Mouse (Mus musculus) midbrain, embryonic 16.5 days (tissue): ENCODE results near the gene Tprg. TPM values are rescaled to one million over a fixed set of nuclear protein-coding genes. Genes with fewer than 3 reads are reported as not detected.

ENCODE experiments used
- ATAC-seq: fragments of 200-750 bp; cut with Nextera tagmentation; 2 replicates; pipeline ENCODE4 v1.8.0; 2017; ENCODE audit warnings: moderate TSS enrichment
- H3K27ac ChIP-seq: fragments of 300-500 bp; sonication (generic); 2 replicates; pipeline ENCODE4 v1.5.1; 2014; ENCODE audit warnings: mild to moderate bottlenecking, low read length, mixed read lengths
- H3K27me3 ChIP-seq: fragments of 300-500 bp; sonication (generic); 2 replicates; pipeline ENCODE4 v1.6.1; 2014; ENCODE audit warnings: low read depth, low read length, mixed read lengths; ENCODE audit not compliant: control insufficient read depth, insufficient read depth
- H3K36me3 ChIP-seq: fragments of 300-500 bp; sonication (generic); 2 replicates; pipeline ENCODE4 v1.6.1; 2014; ENCODE audit warnings: mild to moderate bottlenecking, low read length, moderate library complexity, mixed read lengths; ENCODE audit not compliant: control insufficient read depth, insufficient read depth
- H3K4me1 ChIP-seq: fragments of 300-500 bp; sonication (generic); 2 replicates; pipeline ENCODE4 v1.6.1; 2014; ENCODE audit warnings: mild to moderate bottlenecking, low read length, mixed read lengths; ENCODE audit not compliant: control insufficient read depth, insufficient read depth
- H3K4me2 ChIP-seq: fragments of 300-500 bp; sonication (generic); 2 replicates; pipeline ENCODE4 v1.6.1; 2014; ENCODE audit warnings: mild to moderate bottlenecking, low read length, mixed read lengths
- H3K4me3 ChIP-seq: fragments of 300-500 bp; sonication (generic); 2 replicates; pipeline ENCODE4 v1.5.1; 2014; ENCODE audit warnings: low read depth, mild to moderate bottlenecking, low read length, moderate library complexity, mixed read lengths
- H3K9ac ChIP-seq: fragments of 300-500 bp; sonication (generic); 2 replicates; pipeline ENCODE4 v1.6.1; 2014; ENCODE audit warnings: low read depth, low read length, mixed read lengths
- H3K9me3 ChIP-seq: fragments of 300-500 bp; sonication (generic); replicated peaks from 2 replicates; pipeline ENCODE4 v1.6.1; 2014; ENCODE audit warnings: mild to moderate bottlenecking, low read length, mixed read lengths; ENCODE audit not compliant: control insufficient read depth, poor library complexity, severe bottlenecking
- WGBS: fragments of 180-500 bp; shearing (Covaris S2); extraction: QIAGEN DNeasy Blood & Tissue Kit; methylation state at CpG from one replicate; pipeline ENCODE4 v1.1.7; 2014; 5-methylcytosine and 5-hydroxymethylcytosine counted together
- polyA plus RNA-seq: library from polyadenylated mRNA; unstranded; fragments of >200 nt; fragmentation: Nextera tagmentation; extraction: Ambion mirVana; gene quantifications from 2 replicates; pipeline ENCODE4 v1.2.1, GENCODE M21; 2015

The Tprg gene
- polyA plus RNA-seq: not detected in 2 replicates

- WGBS: 93% methylated on average over 5 of the region's 5 CpGs
- Histone ChIP-seq H3K36me3 (no peaks in the 10 kb centered on the region), H3K9me3 (no peaks in the 10 kb centered on the region), H3K4me2 (no peak within 1 kb of the TSS), H3K27ac (no peak within 1 kb of the TSS), H3K27me3 (no peaks in the 10 kb centered on the region), H3K9ac (no peak within 1 kb of the TSS), H3K4me1 (no peaks in the 10 kb centered on the region), H3K4me3 (no peak within 1 kb of the TSS)
- no peak for ATAC-seq
Measured at GRCm38 (mm10) chr16:25286517-25286916, at the start of gene Tprg. Tprg (plus strand) TSS chr16:25286817.

- H3K27ac ChIP-seq: no peak overlapping the region
- H3K36me3 ChIP-seq: no peaks in the 10 kb centered on the region
- H3K4me1 ChIP-seq: no peaks in the 10 kb centered on the region
- H3K9ac ChIP-seq: no peak overlapping the region
- H3K4me2 ChIP-seq: no peak overlapping the region
- no peak overlapping the region for H3K4me3 ChIP-seq
- no peaks in the 10 kb centered on the region for H3K27me3 ChIP-seq
- no peaks in the 10 kb centered on the region for H3K9me3 ChIP-seq
- WGBS: 86% methylated on average over 11 of the region's 11 CpGs
- no peak for ATAC-seq
Measured at GRCm38 (mm10) chr16:25238274-25239050, 48.2 kb upstream of the Tprg start.

GRCm38 (mm10) chr16:25248889-25249288 lies 37.7 kb upstream of the Tprg start:
- Histone ChIP-seq H3K9ac (no peak overlapping the region), H3K36me3 (no peaks in the 10 kb centered on the region), H3K4me3 (no peak overlapping the region), H3K27me3 (no peaks in the 10 kb centered on the region), H3K9me3 (no peaks in the 10 kb centered on the region), H3K4me2 (no peak overlapping the region), H3K27ac (no peak overlapping the region), H3K4me1 (no peaks in the 10 kb centered on the region; the same call in 1 of the 2 replicates)
- WGBS: 93% methylated on average over 6 of the region's 6 CpGs
- ATAC-seq: no peak

- no peak for ATAC-seq
- WGBS: 89% methylated on average over 6 of the region's 6 CpGs
- no peak overlapping the region for H3K4me2 ChIP-seq
- no peak overlapping the region for H3K27ac ChIP-seq
- H3K9me3 ChIP-seq: no peaks in the 10 kb centered on the region
- no peaks in the 10 kb centered on the region; the same call in 1 of the 2 replicates for H3K4me1 ChIP-seq
- no peak overlapping the region for H3K9ac ChIP-seq
- no peaks in the 10 kb centered on the region for H3K36me3 ChIP-seq
- no peak overlapping the region for H3K4me3 ChIP-seq
- no peaks in the 10 kb centered on the region for H3K27me3 ChIP-seq
Measured at GRCm38 (mm10) chr16:25250129-25250749, 36.4 kb upstream of the Tprg start.

- Histone ChIP-seq H3K4me1 (no peaks in the 10 kb centered on the region; the same call in 1 of the 2 replicates), H3K4me2 (no peak overlapping the region), H3K9ac (no peak overlapping the region), H3K27ac (no peak overlapping the region), H3K36me3 (no peaks in the 10 kb centered on the region), H3K4me3 (no peak overlapping the region), H3K9me3 (no peaks in the 10 kb centered on the region), H3K27me3 (no peaks in the 10 kb centered on the region)
- no peak for ATAC-seq
- 78% methylated on average over 9 of the region's 9 CpGs for WGBS
Measured at GRCm38 (mm10) chr16:25251080-25251479, 35.5 kb upstream of the Tprg start.

- Histone ChIP-seq H3K27ac (no peak overlapping the region), H3K27me3 (no peaks in the 10 kb centered on the region), H3K9ac (no peak overlapping the region), H3K4me1 (no peaks in the 10 kb centered on the region; the same call in 1 of the 2 replicates), H3K36me3 (no peaks in the 10 kb centered on the region), H3K4me3 (no peak overlapping the region), H3K9me3 (no peaks in the 10 kb centered on the region), H3K4me2 (no peak overlapping the region)
- 70% methylated on average over 6 of the region's 6 CpGs for WGBS
- ATAC-seq: no peak
Measured at GRCm38 (mm10) chr16:25254646-25255045, 32.0 kb upstream of the Tprg start.

- Histone ChIP-seq H3K9me3 (no peaks in the 10 kb centered on the region), H3K4me1 (no peaks in the 10 kb centered on the region; the same call in 1 of the 2 replicates), H3K9ac (no peak overlapping the region), H3K27ac (no peak overlapping the region), H3K4me3 (no peak overlapping the region), H3K36me3 (no peaks in the 10 kb centered on the region), H3K27me3 (no peaks in the 10 kb centered on the region), H3K4me2 (no peak overlapping the region)
- WGBS: 81% methylated on average over 11 of the region's 11 CpGs
- ATAC-seq: no peak
Measured at GRCm38 (mm10) chr16:25255186-25255585, 31.4 kb upstream of the Tprg start.

- no peak overlapping the region for H3K9ac ChIP-seq
- no peaks in the 10 kb centered on the region; the same call in 1 of the 2 replicates for H3K4me1 ChIP-seq
- H3K4me3 ChIP-seq: no peak overlapping the region
- H3K27me3 ChIP-seq: no peaks in the 10 kb centered on the region
- WGBS: 89% methylated on average over 8 of the region's 8 CpGs
- no peak overlapping the region for H3K4me2 ChIP-seq
- H3K36me3 ChIP-seq: no peaks in the 10 kb centered on the region
- no peaks in the 10 kb centered on the region for H3K9me3 ChIP-seq
- H3K27ac ChIP-seq: no peak overlapping the region
- no peak for ATAC-seq
Measured at GRCm38 (mm10) chr16:25255603-25256260, 30.9 kb upstream of the Tprg start.

GRCm38 (mm10) chr16:25262306-25262705 lies 24.3 kb upstream of the Tprg start:
- 96% methylated on average over 5 of the region's 5 CpGs for WGBS
- H3K36me3 ChIP-seq: no peaks in the 10 kb centered on the region
- H3K4me2 ChIP-seq: no peak overlapping the region
- no peaks in the 10 kb centered on the region for H3K9me3 ChIP-seq
- H3K9ac ChIP-seq: no peak overlapping the region
- H3K27ac ChIP-seq: no peak overlapping the region
- ATAC-seq: no peak
- no peaks in the 10 kb centered on the region; the same call in 1 of the 2 replicates for H3K4me1 ChIP-seq
- no peak overlapping the region for H3K4me3 ChIP-seq
- H3K27me3 ChIP-seq: no peaks in the 10 kb centered on the region
